Mouse (Mus musculus) hindbrain, postnatal 0 days (tissue): ENCODE measurements at regions not wholly inside any gene's neighbourhood (a gene's known extent, or its start where the extent isn't known, plus 50 kb on each side); places are given as distances from the start of the nearest gene placed in this dataset.
A peak's percentile ranks its signal among the peaks of the same experiment; 100 is the strongest.

Source experiments
- ATAC-seq: fragments of 200-750 bp; cut with Nextera tagmentation; 2 replicates; pipeline ENCODE4 v1.8.0; 2017; ENCODE audit warnings: mild to moderate bottlenecking, moderate TSS enrichment, moderate library complexity
- DNase-seq: peaks from one replicate; pipeline ENCODE4 v3.0.0-alpha.2; 2015; ENCODE audit warnings: low spot score
- H3K27ac ChIP-seq: fragments of 300-500 bp; sonication (generic); 2 replicates; pipeline ENCODE4 v1.5.1; 2014; ENCODE audit warnings: mild to moderate bottlenecking
- H3K27me3 ChIP-seq: fragments of 300-500 bp; sonication (generic); 2 replicates; pipeline ENCODE4 v1.6.1; 2014; ENCODE audit warnings: low read length, mixed read lengths; ENCODE audit not compliant: insufficient read depth
- H3K36me3 ChIP-seq: fragments of 300-500 bp; sonication (generic); 2 replicates; pipeline ENCODE4 v1.6.1; 2014; ENCODE audit warnings: low read length, mixed read lengths; ENCODE audit not compliant: insufficient read depth
- H3K4me1 ChIP-seq: fragments of 300-500 bp; sonication (generic); 2 replicates; pipeline ENCODE4 v1.6.1; 2014; ENCODE audit warnings: antibody characterized with exemption, low read length, mixed read lengths; ENCODE audit not compliant: insufficient read depth
- H3K4me2 ChIP-seq: fragments of 300-500 bp; sonication (generic); 2 replicates; pipeline ENCODE4 v1.6.1; 2014; ENCODE audit warnings: low read depth, mild to moderate bottlenecking, low read length, moderate library complexity, mixed read lengths
- H3K4me3 ChIP-seq: fragments of 300-500 bp; sonication (generic); 2 replicates; pipeline ENCODE4 v1.5.1; 2014; ENCODE audit warnings: low read length
- H3K9ac ChIP-seq: fragments of 300-500 bp; sonication (generic); replicated peaks from 2 replicates; pipeline ENCODE4 v1.6.1; 2014; ENCODE audit warnings: mild to moderate bottlenecking, low read length, moderate library complexity, mixed read lengths
- H3K9me3 ChIP-seq: fragments of 300-500 bp; sonication (generic); 2 replicates; pipeline ENCODE4 v1.6.1; 2016; ENCODE audit warnings: low read length, mixed read lengths
- CTCF ChIP-seq: IDR thresholded peaks from 2 replicates; pipeline ENCODE4 v1.5.1; 2016; ENCODE audit warnings: antibody characterized with exemption, control low read depth, low read depth
- WGBS: fragments of 180-500 bp; shearing (Covaris S2); extraction: QIAGEN DNeasy Blood & Tissue Kit; methylation state at CpG from one replicate; pipeline ENCODE4 v1.1.7; 2014; 5-methylcytosine and 5-hydroxymethylcytosine counted together

GRCm38 (mm10) chr9:59202654-59203514, 88.5 kb upstream of the Adpgk start:
- Histone ChIP-seq H3K4me3 (no peak overlapping the region), H3K36me3 (no peaks in the 10 kb centered on the region), H3K4me1 (no peaks in the 10 kb centered on the region), H3K4me2 (0 out of 2 replicates have a peak overlapping the region, but pooled peaks have one; percentile 2), H3K9ac (no peak overlapping the region), H3K9me3 (no peaks in the 10 kb centered on the region), H3K27me3 (no peaks in the 10 kb centered on the region), H3K27ac (no peak overlapping the region)
- 54% methylated on average over 15 of the region's 15 CpGs for WGBS
- no peak for TF ChIP-seq CTCF
- ATAC-seq (no peak), DNase-seq (peak; percentile 70)

- H3K27ac ChIP-seq, result no peak overlapping the region
- no peak for TF ChIP-seq CTCF
- 66% methylated on average over 19 of the region's 19 CpGs for WGBS
- H3K9me3 ChIP-seq, result no peaks in the 10 kb centered on the region
- no peaks in the 10 kb centered on the region; the same call in 1 of the 2 replicates for H3K4me1 ChIP-seq
- no peak for DNase-seq
- no peaks in the 10 kb centered on the region for H3K36me3 ChIP-seq
- H3K4me2 ChIP-seq, result no peak overlapping the region
- no peak overlapping the region for H3K4me3 ChIP-seq
- no peak overlapping the region for H3K9ac ChIP-seq
- ATAC-seq, result no peak
- H3K27me3 ChIP-seq, result no peaks in the 10 kb centered on the region
Measured at GRCm38 (mm10) chr9:59199495-59200196, 91.7 kb upstream of the Adpgk start.

- ATAC-seq (no peak), DNase-seq (peak; percentile 20)
- Histone ChIP-seq H3K4me2 (no peak overlapping the region), H3K4me1 (no peaks in the 10 kb centered on the region; the same call in 1 of the 2 replicates), H3K9me3 (no peaks in the 10 kb centered on the region), H3K27ac (no peak overlapping the region), H3K27me3 (no peaks in the 10 kb centered on the region), H3K4me3 (no peak overlapping the region), H3K36me3 (no peaks in the 10 kb centered on the region), H3K9ac (no peak overlapping the region)
- WGBS, result 46% methylated on average over 6 of the region's 6 CpGs
- TF ChIP-seq CTCF, result no peak
Measured at GRCm38 (mm10) chr9:59198221-59198875, 93.0 kb upstream of the Adpgk start.

GRCm38 (mm10) chr9:59197506-59197905, 93.9 kb upstream of the Adpgk start:
- peak; percentile 63 for DNase-seq
- Histone ChIP-seq H3K27me3 (no peaks in the 10 kb centered on the region), H3K36me3 (no peaks in the 10 kb centered on the region), H3K4me3 (no peak overlapping the region), H3K9me3 (no peaks in the 10 kb centered on the region), H3K4me1 (no peaks in the 10 kb centered on the region; the same call in 1 of the 2 replicates), H3K9ac (no peak overlapping the region), H3K4me2 (no peak overlapping the region), H3K27ac (no peak overlapping the region)
- 55% methylated on average over 12 of the region's 12 CpGs for WGBS
- no peak for ATAC-seq
- TF ChIP-seq CTCF, result no peak

- Histone ChIP-seq H3K27me3 (no peaks in the 10 kb centered on the region), H3K27ac (no peak overlapping the region), H3K4me3 (no peak overlapping the region), H3K36me3 (no peaks in the 10 kb centered on the region), H3K4me2 (no peak overlapping the region), H3K9ac (no peak overlapping the region), H3K9me3 (no peaks in the 10 kb centered on the region), H3K4me1 (peaks cover 5% of the 10 kb centered on the region; the same call in 1 of the 2 replicates)
- ATAC-seq (no peak), DNase-seq (no peak)
- WGBS, result 85% methylated on average over 11 of the region's 11 CpGs
- no peak for TF ChIP-seq CTCF
Measured at GRCm38 (mm10) chr9:59193971-59194370, 97.4 kb upstream of the Adpgk start.

- H3K4me3 ChIP-seq, result no peak overlapping the region
- no peak for TF ChIP-seq CTCF
- no peaks in the 10 kb centered on the region for H3K27me3 ChIP-seq
- peak overlapping the region; percentile 51 for H3K27ac ChIP-seq
- no peaks in the 10 kb centered on the region for H3K36me3 ChIP-seq
- ATAC-seq (peak; percentile 71; the same call in 1 of the 2 replicates), DNase-seq (peak; percentile 86)
- no peak overlapping the region for H3K9ac ChIP-seq
- 0 out of 2 replicates have a peak overlapping the region, but pooled peaks have one; percentile 1 for H3K4me2 ChIP-seq
- H3K4me1 ChIP-seq, result 0 out of 2 replicates have a peak, but pooled peaks cover 13% of the 10 kb centered on the region
- 20% methylated on average over 9 of the region's 9 CpGs for WGBS
- H3K9me3 ChIP-seq, result no peaks in the 10 kb centered on the region
Measured at GRCm38 (mm10) chr9:59189141-59189540, 102.2 kb upstream of the Adpgk start.
